Mouse (Mus musculus): ENCODE results near the gene Pdgfc.

The Pdgfc gene

DNA sequence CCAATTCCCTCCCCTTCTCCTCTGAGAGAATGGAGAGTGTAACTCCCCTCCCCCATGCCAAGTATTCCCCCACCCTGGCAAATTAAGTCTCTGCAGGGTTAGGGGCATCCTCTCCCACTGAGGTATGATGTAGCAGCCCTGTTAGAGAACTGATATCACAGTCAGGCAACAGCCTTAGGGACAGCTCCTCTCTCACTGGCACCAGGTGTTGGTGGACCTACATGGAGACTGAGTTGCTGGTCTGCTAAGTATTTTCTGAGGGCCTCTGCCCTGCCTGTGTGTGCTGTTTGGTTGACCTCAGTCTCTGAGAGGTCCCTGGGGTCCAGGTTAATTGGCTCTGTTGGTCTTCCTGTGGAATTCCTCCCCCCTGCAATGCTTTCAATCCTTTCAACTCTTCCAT lies 114.0 kb downstream of the Pdgfc start:
- no peak for DNase-seq (ENCODE audit: low read depth, low spot score)

DNA sequence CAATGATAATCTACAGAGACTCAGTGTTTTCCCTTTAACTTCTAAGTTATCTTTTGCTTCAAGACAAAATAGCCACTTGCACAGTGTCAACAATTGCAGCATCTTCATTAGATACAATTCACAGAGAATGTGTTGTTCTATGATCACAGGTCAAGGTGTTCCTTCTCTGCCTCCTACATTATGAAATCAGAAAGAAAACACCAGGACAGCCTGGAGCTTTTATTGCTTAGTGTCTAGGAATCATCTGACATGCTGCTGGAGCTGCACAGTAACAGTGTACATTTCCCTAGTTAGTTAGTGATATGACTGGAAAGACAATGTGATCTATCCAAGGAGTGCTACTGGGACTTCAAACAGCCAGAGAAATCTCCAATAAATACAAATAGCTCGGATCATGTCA lies 118.2 kb downstream of the Pdgfc start:
- no peak for DNase-seq (ENCODE audit: low read depth, low spot score)

DNA sequence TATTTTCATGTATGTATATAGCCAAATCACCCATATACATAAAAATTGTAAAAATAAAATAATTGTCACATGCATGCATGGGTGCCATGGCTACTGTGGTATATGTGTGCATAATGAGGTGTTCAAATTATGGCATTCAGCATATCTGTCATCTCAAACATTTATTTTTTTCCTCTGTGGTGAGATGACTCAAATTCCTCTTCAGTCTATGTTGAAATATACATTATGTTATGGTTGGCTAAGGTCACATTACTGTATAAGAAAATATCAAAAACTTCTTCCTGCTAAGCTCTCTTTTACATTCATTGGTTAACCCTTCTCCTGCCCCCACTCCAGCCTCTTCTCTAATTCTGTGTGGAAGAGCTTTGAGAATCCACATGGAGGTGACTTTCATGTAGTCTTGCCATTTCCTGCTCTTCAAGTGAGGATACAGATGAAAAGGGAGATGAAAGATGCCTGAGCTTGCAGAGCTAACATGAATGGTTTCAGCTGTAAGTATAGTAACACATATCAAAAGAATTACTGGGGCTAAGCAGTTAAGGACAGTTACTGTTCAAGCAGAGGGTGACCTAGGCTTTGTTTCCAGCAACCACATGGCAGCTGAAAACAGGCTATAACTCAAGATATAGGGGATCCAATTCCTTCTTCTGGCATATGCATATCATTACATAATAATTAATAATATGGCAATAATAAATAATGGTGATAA lies 124.4 kb downstream of the Pdgfc start:
- DNase-seq (ENCODE audit: low read depth, low spot score) = no peak

DNA sequence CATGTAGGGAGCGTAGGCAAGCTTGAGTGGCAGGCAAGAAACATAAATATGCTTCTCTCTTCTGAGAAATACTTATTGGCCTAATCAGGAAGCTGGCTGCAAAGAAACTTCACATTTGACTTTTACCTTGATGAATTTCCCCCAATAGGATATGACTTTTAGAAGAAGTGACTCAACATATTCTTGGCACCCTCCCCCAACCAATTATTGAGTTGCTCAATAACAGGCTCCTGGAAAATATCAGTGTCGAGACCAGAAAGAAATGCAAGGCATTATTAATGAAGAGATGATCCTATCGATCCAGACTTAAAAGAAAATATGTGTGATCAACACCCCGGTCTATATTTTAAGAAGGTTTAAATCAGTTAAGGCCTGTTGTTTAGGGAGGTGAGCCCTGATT lies 125.9 kb downstream of the Pdgfc start:
- no peak for DNase-seq (ENCODE audit: low read depth, low spot score)

DNA sequence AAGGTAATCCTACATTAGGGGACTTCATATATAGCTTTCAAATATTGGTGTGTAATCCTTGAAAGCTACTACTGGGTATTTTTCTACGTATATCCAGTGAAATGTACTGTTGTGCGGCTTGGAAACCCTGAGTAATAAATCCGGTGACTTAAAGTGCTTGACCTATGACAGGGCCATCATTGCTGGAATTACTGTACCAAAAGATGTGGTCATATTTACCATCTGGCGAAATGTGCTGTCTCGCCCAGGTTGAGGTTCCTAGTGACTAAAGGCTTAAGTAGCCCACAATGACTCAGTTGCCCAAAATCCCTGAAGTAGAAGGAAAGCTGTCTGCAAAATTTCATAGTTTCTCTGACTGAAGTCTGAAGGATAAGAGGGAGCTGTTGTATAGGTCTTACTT lies 127.9 kb downstream of the Pdgfc start:
- DNase-seq (ENCODE audit: low read depth, low spot score) = no peak

DNA sequence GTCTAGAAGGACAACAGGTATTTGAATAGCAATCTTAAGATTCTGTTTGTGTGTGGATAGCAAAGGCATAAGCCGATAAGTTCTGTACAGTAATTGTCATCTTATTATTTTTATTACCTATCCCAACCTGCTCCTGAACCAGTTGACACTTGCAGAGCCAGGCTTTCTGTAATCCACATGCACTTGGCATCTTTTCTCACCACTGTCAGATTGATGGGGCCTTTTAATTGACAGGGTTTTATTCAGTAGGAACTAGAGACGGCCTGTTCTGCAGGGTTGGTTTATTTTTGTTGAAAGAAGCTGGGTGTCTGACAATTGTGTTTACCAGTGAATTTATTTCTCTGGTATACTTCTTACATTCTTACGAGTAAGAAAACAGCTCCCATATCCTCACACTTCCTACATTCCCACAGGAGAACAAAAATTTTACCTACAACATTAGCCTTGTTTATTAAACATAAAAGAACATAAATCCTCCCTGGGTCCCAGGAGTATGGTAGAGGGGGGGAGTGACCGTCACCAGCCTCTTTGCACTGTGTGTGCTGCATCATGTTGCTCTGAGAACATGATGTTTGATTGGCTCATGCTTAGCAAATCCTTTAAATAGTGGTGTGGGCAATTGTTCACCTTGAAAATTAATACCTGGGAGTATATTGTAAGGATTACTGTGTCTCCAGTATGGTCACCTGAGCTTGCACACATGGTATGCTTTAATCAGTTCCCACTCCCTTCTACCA lies 134.0 kb downstream of the Pdgfc start:
- DNase-seq (ENCODE audit: low read depth, low spot score) = no peak

DNA sequence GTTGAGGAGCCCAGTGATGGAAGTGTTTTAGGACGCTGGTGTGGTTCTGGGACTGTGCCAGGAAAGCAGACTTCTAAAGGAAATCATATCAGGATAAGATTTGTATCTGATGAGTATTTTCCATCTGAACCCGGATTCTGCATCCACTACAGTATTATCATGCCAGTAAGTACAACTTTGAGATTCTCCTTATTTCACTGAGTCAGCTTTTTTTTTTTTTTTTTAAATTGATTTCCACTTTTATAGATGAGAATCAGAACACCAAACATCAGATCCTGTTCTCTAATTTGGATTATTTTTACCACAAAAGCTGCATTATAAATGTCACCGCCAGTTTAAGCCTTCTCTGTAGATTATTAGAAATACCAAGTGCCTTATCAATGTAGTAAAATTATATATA lies 138.6 kb downstream of the Pdgfc start:
- DNase-seq (ENCODE audit: low read depth, low spot score) = no peak

DNA sequence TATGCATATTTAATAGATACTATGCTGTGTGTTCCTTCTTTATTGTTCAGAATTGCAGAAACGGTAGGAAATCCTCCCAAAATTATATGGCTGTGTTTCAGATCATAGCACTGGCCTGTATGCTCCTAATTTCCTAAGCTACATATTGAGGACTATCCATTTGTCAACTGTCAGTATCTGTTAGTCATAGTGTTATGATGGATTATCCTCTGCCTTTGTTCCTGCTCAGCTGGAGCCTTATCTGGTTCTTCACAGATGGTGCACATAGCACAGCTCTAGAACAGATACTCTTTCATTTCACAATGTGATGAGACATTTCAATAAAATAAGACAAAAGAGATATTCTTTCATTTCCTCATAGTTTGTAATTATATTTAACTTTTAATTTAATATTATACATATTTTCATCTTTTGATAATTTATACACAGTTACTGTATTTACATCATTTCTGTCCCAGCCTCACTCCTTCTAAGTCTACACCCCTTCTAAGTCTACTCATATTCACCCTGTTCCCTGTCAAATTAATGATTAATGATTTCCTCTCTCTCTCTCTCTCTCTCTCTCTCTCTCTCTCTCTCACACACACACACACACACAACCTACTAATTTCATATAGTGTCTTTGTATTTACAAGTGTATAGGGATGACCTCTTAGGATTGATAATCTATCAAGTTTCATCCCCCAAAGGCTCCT lies 145.2 kb downstream of the Pdgfc start:
- no peak for DNase-seq (ENCODE audit: low read depth, low spot score)

DNA sequence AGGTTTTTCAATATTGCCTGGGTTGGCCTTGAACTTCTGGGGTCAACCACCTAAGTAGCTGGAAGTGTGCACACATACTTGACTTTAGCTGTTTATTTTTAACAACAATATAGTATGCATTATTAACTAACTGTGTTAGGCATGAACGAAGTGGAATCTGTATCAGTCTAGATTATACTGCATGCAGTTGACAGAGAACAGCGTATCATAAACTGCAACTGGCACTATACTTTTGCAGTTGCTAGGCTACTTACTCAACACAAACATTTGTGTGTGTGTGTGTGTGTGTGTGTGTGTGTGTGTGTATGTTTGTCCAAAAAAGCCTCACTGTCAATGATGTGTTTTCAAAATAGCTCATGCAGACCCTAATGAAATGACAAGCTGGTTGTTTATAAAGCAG lies 160.7 kb downstream of the Pdgfc start:
- DNase-seq (ENCODE audit: low read depth, low spot score) = no peak

DNA sequence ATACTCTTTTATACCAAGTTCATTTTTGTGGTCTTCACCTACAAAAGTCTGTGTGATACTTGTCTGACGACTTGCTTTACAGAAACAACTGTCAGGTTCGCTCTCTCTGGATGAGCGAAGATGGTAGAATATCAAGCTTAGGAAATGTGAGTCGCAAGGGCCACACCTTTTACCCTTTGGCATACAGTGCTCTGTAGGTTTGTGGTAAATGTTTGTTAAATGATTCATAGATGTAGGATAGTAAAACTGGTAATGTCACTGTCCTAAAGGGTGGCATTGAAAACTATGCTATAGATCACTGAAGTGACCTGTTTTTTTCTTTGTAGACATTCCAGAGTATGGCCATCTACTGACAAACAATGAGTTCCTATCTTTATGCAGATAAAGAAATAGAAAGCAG lies 161.4 kb downstream of the Pdgfc start:
- no peak for DNase-seq (ENCODE audit: low read depth, low spot score)

DNA sequence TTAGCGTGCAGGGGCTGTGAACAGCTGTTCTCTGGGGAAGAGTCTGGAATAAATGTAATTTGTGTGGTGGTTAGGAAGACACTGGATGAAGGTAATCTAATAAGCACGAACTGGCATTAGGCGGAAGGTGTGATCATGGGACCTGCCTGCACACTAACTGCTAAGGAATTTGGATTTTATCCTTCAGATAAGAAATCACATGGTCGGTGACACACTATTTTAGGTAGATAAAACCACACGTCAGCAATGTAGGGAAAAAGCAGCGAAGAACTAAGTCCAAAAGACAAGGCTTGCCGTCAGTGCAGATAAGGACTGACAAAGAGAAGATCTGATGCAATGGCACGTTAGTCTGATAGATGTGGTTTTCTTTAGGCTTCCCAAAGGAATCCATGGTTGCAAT lies 164.4 kb downstream of the Pdgfc start:
- DNase-seq (ENCODE audit: low read depth, low spot score) = no peak

DNA sequence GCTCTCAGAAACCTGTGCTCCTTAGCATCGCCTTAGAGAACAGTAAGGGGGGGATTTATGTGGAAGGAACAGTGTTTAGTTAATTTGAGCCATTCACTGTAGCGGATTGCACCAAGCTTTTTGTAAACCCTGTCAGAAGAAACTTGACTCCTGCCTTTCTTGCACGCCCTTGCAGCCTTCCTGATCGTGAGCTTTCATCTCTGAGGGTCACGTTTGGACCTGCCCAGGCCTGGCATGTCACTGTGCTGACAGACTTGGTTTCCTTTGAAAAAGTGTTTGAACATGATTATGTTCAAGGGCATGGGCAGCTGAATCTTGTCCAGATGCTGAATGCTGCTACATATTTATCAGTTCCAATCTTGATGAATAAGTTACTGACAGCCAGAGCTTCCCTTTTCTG lies 169.0 kb downstream of the Pdgfc start:
- no peak for DNase-seq (ENCODE audit: low read depth, low spot score)

DNA sequence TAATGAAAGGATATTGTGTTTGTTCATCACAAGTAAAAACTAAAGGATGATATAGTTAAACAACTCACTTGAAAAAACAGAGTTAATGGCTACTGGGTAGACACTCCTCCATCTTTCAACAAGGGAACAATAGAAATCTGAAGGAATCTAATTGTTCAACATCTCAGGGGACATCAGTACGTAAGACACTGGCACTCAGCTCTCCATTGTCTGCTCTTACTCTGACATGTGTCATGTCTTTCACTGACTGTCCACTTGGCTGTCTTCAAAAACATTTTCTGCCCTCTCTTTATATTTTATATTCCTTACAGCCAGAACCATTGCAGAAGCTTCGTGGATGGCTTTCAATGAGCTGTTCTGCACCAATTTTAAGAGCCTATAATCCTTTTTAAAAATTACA lies 172.0 kb downstream of the Pdgfc start:
- DNase-seq (ENCODE audit: low read depth, low spot score) = no peak

DNA sequence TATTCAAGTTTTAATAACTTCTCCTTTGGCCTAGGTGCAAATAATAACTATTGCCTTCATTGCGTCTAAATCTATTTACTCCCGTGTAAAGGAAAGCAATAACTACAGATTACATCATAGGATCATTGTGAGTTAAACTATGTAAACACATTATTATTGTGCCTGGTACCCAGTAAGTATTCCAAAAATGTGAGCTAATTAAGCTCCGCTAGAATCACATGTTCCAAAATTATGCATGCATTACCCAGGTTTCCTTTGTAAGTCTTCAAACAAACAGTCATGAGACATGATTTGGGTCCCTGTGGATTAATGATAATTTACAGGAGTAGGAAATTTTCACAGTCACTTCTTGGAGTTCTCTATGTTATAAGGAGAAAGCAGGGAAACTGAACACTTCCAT lies 174.9 kb downstream of the Pdgfc start:
- DNase-seq (ENCODE audit: low read depth, low spot score) = no peak

DNA sequence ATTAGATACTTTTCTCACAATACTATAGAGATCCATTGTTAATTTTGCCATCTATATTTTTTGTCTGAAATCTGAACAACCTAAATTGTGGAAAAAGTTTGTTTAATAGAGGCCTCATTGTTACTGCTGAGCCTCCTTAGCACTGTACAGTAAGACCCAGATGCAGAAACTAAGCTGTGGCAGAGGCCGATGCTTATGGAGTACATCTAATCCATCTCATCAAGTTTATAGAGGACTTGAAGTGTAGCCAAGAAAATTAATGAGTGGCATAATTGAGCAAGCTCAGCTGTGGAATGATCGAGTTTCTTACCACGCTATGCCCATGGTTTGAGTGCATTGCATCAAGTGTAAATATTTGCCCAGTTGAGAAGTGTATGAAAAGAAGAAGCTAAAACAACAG lies 175.4 kb downstream of the Pdgfc start:
- DNase-seq (ENCODE audit: low read depth, low spot score) = no peak

DNA sequence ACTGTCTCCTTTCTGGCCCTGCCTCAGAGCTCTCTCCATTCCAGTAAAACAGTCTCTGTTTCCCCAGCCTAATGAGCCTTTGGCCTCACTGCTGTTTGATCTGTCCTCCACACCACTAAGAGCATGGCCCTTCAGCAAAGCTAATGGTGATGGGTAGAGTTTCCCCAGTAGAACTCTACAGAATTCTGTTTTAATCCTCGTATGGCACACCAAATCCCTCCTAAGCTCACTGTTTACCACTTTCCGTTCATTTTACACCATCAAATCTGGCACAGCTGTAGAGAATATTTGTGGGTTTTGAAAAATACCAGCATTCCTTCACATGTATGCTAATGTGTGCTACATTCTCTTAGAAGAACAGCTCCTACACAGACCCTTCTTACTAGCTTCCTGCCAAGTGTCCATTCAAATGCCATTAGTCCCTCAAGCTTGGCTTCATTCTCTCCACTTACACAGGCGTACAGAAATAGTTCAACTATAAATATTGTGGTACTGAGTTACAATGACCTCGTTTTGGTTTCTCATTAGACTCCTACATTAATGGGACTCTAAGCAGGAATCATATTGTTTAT lies 179.4 kb downstream of the Pdgfc start:
- DNase-seq (ENCODE audit: low read depth, low spot score) = no peak

DNA sequence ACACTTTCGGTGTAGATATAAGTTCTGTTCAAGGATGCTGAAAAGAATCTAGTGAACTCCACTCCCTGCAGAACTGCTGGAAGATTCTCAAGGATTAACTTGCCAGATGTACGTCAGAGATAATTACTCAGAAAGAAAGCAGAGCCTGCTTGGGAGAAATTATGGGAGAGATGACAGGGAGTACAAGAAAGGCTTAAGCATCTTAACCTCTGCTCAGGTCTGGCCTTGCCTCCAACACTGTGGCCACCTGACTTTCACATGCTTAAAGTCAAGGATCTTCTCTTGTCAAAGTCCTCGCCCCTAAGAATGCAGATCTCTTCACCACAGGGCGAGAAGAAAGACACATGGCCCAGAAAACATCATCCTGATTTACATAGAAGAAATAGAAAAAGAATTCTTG lies 185.5 kb downstream of the Pdgfc start:
- DNase-seq (ENCODE audit: low read depth, low spot score) = no peak

DNA sequence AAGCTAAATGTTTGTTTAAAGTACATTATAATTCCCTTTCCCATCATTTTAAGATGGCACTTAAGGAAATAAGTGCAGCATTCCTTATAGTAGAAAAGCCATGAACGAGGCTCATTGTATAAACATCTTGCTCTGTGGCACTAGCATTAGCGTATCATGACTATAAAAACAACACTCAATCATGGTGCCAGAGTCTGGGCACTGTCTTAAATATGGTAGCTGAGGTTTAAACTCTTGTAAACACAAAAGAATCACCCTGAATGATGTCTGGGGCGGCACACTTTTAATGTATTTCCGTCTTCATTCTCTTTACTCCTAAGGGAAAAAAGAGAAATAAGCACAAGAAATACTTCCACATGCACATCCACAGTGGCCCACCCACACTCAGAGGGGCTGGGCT lies 192.1 kb downstream of the Pdgfc start:
- DNase-seq (ENCODE audit: low read depth, low spot score) = no peak

DNA sequence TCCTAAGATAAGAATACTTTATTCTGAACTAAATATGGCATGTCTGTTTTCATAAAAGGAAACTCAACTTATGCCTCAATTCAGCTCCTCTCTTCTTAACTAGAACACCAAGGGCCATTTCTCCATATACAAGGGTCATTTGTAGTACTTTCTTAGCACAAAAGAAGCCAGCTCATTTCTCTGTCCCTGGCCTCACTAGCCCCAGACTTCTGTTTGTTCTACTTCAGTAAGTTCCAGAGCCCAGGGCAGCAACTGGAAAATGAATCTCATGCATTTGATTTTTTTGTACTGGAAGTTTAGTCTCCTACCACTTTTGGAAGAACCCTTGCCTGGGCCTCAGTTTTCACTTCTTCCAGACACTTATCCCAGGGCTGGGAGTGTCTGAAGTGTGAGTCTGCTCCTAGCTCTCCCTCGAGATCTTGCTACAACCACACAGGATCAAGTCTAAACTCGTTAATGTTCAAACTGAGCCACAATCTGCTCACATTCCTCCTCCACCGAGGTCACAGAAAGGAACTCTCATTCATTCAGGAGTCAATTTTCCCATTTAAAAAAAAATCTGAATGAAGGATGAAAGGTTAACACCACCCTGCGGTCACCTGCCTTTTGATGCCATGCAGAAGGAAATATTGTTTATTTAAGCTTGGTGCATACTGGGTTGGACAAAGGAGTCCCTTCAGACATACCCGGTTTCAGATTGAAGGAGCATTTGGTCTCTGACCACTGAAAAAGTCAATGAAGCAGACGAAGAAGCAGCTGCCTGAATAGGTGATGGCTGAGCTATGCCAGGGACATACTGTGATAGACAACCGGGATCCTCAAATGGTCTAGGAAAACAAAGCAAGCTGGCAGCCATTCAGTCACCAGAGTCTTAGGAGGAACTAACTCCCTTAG lies 206.7 kb downstream of the Pdgfc start:
- DNase-seq (ENCODE audit: low read depth, low spot score) = no peak

DNA sequence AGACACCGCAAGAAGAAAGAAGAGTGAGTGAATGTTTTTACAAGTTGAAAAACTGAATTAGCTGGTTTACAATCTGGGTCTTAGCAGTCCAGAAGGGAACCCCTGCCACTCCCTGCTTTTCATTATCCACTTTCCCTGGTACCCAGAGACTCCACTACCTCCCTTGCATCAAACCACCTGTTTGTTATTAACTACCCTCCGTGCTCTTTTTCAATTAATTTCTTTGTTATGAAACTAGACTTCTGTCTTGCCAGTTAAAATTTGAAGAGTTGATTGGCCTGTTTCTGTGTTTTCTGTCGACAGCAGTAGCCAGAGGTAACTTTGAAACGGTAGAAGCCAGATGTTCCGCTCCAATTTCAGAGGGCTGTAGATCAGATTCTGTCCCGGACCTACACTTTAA lies 207.4 kb downstream of the Pdgfc start:
- DNase-seq (ENCODE audit: low read depth, low spot score) = no peak

DNA sequence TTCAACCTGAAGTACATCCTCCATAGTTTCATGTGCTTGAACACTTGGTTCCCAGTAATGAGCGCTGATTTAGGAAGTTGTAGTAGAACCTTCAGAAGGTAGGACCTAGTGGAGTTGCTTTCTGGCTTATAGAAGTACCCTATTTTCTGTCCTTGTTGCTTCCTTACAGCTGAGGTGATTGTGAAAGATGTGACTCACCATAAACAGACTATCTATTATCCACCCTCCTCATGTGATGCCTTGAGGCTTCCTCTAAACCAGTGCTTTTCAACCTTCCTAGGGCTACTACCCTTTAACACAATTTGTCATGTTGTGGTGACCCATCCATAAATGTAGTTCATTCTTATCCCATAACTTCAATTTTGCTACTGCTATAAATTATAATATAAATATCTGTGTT lies 226.6 kb downstream of the Pdgfc start:
- DNase-seq (ENCODE audit: low read depth, low spot score) = no peak
